Mouse (Mus musculus): ENCODE results near the gene Kcnab2. TPM values are rescaled to one million over a fixed set of nuclear protein-coding genes. Genes with fewer than 3 reads are reported as not detected.

The Kcnab2 gene
- polyA plus RNA-seq, 1 experiment = 67.3 TPM

DNA sequence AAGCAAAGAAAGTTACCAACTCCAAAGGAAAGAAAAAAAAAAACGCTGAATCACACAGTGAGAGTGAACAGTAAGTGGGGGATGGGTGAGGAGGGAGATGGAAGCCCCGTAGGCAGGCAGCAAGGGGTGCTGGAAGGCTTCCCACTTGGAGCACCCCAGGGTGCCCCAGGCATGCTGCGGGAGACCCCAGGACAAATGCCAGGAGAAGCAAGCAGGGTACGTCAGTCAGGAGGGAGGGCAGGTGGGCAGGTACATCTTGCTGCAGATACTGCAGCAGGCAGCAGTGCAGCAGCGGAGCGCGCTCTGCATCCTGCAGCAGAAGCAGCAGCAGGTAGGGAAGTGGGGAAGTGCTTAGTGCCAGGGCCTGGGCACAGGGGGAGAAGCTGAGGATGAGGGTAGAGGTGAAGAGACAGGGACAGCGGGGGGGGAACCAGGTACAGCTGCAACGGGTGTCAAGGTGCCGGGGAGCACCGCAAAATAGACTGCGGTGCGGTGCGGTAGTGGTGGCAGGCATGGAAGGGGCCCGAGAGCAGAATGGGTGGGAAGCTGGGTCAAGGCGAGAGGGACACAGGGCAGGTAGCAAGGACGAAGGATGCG lies 1.1 kb downstream of the Kcnab2 start, which contains the start of gene Nphp4:
TSS of gene Nphp4 (plus strand) at position 280 of the 597 bp plus-strand sequence.
- peaks cover 17% of the 10 kb centered on the region for H3K4me1 ChIP-seq (replicated peaks; ENCODE audit: control insufficient read depth, insufficient read depth, low read length)
- H3K4me3 ChIP-seq (ENCODE audit: control insufficient read depth, insufficient read depth, low read length) = peak within 1 kb of the TSS; percentile 65
- no peaks in the 10 kb centered on the region for H3K36me3 ChIP-seq (ENCODE audit: control insufficient read depth, insufficient read depth, low read length)
- 3% methylated on average over 18 of the region's 18 CpGs for WGBS
- DNase-seq = peak; percentile 26
- H3K27ac ChIP-seq (ENCODE audit: control insufficient read depth, insufficient read depth, low read length) = no peak within 1 kb of the TSS
- TF ChIP-seq POLR2A (IDR thresholded peaks at IDR 0.05; ENCODE audit: control insufficient read depth, extremely low read depth, insufficient read depth, low read length, poor library complexity) = no peak
- no peak for TF ChIP-seq CTCF (IDR thresholded peaks at IDR 0.05; ENCODE audit: borderline replicate concordance, control insufficient read depth, extremely low read depth, insufficient read depth, low read length, poor library complexity)
- H3K27me3 ChIP-seq (ENCODE audit: control insufficient read depth, insufficient read depth, low read length) = no peaks in the 10 kb centered on the region

DNA sequence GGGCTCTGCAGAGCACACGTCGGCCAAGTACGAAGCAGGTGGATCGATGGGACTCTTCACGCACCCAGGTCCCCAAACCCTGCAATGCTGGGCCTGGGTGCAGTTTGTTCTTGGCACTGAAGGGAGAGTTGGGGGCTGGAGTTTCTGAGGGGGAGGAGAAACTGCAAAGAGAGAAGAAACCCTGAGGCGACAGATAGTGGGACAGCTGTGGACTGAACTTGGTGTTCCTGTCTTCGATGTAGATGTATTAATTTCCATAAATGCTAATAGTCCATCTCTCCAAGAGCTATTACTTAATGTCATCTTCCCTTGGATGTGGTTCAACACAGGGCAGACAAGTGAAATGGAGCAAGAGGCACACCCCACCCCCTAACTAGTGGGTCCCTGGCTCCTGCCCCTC lies 1.7 kb downstream of the Kcnab2 start:
- no peak for DNase-seq
- Histone ChIP-seq H3K4me3 (ENCODE audit: control insufficient read depth, insufficient read depth, low read length) (no peak overlapping the region), H3K27ac (ENCODE audit: control insufficient read depth, insufficient read depth, low read length) (no peak overlapping the region), H3K27me3 (ENCODE audit: control insufficient read depth, insufficient read depth, low read length) (no peaks in the 10 kb centered on the region), H3K4me1 (replicated peaks; ENCODE audit: control insufficient read depth, insufficient read depth, low read length) (peaks cover 17% of the 10 kb centered on the region), H3K36me3 (ENCODE audit: control insufficient read depth, insufficient read depth, low read length) (no peaks in the 10 kb centered on the region)
- 90% methylated on average over 7 of the region's 7 CpGs for WGBS
- TF ChIP-seq POLR2A (IDR thresholded peaks at IDR 0.05; ENCODE audit: control insufficient read depth, extremely low read depth, insufficient read depth, low read length, poor library complexity) = no peak
- TF ChIP-seq CTCF (IDR thresholded peaks at IDR 0.05; ENCODE audit: borderline replicate concordance, control insufficient read depth, extremely low read depth, insufficient read depth, low read length, poor library complexity) = no peak

GRCm38 (mm10) chr4:152467951-152468350 lies 9.7 kb downstream of the Kcnab2 start:
- H3K27me3 ChIP-seq (ENCODE audit: control insufficient read depth, insufficient read depth, low read length) = no peaks in the 10 kb centered on the region
- no peak overlapping the region for H3K4me3 ChIP-seq (ENCODE audit: control insufficient read depth, insufficient read depth, low read length)
- no peaks in the 10 kb centered on the region for H3K4me1 ChIP-seq (replicated peaks; ENCODE audit: control insufficient read depth, insufficient read depth, low read length)
- H3K36me3 ChIP-seq (ENCODE audit: control insufficient read depth, insufficient read depth, low read length) = no peaks in the 10 kb centered on the region
- WGBS = 75% methylated on average over 6 of the region's 6 CpGs
- TF ChIP-seq CTCF (IDR thresholded peaks at IDR 0.05; ENCODE audit: borderline replicate concordance, control insufficient read depth, extremely low read depth, insufficient read depth, low read length, poor library complexity) = no peak
- no peak for TF ChIP-seq POLR2A (IDR thresholded peaks at IDR 0.05; ENCODE audit: control insufficient read depth, extremely low read depth, insufficient read depth, low read length, poor library complexity)
- no peak for DNase-seq
- H3K27ac ChIP-seq (ENCODE audit: control insufficient read depth, insufficient read depth, low read length) = no peak overlapping the region

- 94% methylated on average over 13 of the region's 13 CpGs for WGBS
Observed at GRCm38 (mm10) chr4:152466601-152467000, 11.1 kb downstream of the Kcnab2 start.

DNA sequence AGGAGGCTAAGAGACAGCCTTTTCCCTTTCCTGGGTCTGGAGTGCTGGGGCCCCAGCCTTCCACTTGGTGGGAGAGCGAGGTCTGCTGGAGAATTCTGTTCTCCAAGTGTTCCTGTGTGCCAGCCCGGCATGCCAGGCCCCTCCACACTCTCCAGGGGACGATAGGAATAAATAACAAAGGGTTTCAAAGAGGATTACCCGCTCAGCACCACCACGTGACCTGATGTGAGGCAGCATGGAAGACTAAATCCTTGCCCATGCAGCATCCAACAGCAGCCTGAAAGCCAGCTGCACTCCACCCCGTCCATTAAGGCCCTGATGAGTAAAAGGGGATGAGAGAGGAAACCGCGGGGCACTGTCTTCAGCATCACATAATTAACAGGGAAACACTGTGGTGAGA lies 12.6 kb downstream of the Kcnab2 start:
- Histone ChIP-seq H3K4me3 (ENCODE audit: control insufficient read depth, insufficient read depth, low read length) (no peak overlapping the region), H3K36me3 (ENCODE audit: control insufficient read depth, insufficient read depth, low read length) (no peaks in the 10 kb centered on the region), H3K4me1 (replicated peaks; ENCODE audit: control insufficient read depth, insufficient read depth, low read length) (0 out of 2 replicates have a peak, but pooled peaks cover 3% of the 10 kb centered on the region), H3K27ac (ENCODE audit: control insufficient read depth, insufficient read depth, low read length) (no peak overlapping the region), H3K27me3 (ENCODE audit: control insufficient read depth, insufficient read depth, low read length) (no peaks in the 10 kb centered on the region)
- 83% methylated on average over 8 of the region's 8 CpGs for WGBS
- no peak for DNase-seq
- no peak for TF ChIP-seq POLR2A (IDR thresholded peaks at IDR 0.05; ENCODE audit: control insufficient read depth, extremely low read depth, insufficient read depth, low read length, poor library complexity)
- TF ChIP-seq CTCF (IDR thresholded peaks at IDR 0.05; ENCODE audit: borderline replicate concordance, control insufficient read depth, extremely low read depth, insufficient read depth, low read length, poor library complexity) = no peak

More at GRCm38 (mm10) chr4:152466601-152467000, 11.1 kb downstream of the Kcnab2 start:
- Histone ChIP-seq H3K36me3 (ENCODE audit: control insufficient read depth, insufficient read depth, low read length) (no peaks in the 10 kb centered on the region), H3K4me3 (ENCODE audit: control insufficient read depth, insufficient read depth, low read length) (no peak overlapping the region), H3K4me1 (replicated peaks; ENCODE audit: control insufficient read depth, insufficient read depth, low read length) (0 out of 2 replicates have a peak, but pooled peaks cover 3% of the 10 kb centered on the region), H3K27me3 (ENCODE audit: control insufficient read depth, insufficient read depth, low read length) (no peaks in the 10 kb centered on the region), H3K27ac (ENCODE audit: control insufficient read depth, insufficient read depth, low read length) (no peak overlapping the region)
- TF ChIP-seq POLR2A (IDR thresholded peaks at IDR 0.05; ENCODE audit: control insufficient read depth, extremely low read depth, insufficient read depth, low read length, poor library complexity) (no peak), CTCF (IDR thresholded peaks at IDR 0.05; ENCODE audit: borderline replicate concordance, control insufficient read depth, extremely low read depth, insufficient read depth, low read length, poor library complexity) (no peak)
- no peak for DNase-seq

DNA sequence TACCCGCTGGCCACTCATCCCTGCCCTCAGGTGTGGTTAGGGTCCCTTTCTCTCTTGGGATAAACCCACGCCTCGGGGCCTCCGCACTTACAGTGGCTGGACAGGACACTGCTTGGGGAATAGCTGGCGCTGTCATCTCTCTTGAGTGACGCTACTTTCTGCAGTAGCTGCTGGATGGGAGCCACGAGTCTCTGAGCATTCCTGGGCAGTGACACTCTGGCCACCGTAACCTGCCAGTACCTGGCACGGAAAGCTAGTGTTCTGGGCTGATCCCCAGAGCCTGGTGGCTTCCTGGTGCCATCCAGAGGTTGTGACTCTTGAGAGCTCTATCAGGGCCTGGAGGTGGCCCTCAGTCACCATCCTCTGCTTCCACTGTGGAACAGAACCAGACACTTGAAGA lies 14.5 kb downstream of the Kcnab2 start:
- Histone ChIP-seq H3K36me3 (ENCODE audit: control insufficient read depth, insufficient read depth, low read length) (no peaks in the 10 kb centered on the region), H3K4me1 (replicated peaks; ENCODE audit: control insufficient read depth, insufficient read depth, low read length) (0 out of 2 replicates have a peak, but pooled peaks cover 3% of the 10 kb centered on the region), H3K4me3 (ENCODE audit: control insufficient read depth, insufficient read depth, low read length) (no peak overlapping the region), H3K27me3 (ENCODE audit: control insufficient read depth, insufficient read depth, low read length) (no peaks in the 10 kb centered on the region), H3K27ac (ENCODE audit: control insufficient read depth, insufficient read depth, low read length) (no peak overlapping the region)
- DNase-seq = no peak
- 94% methylated on average over 9 of the region's 9 CpGs for WGBS
- no peak for TF ChIP-seq CTCF (IDR thresholded peaks at IDR 0.05; ENCODE audit: borderline replicate concordance, control insufficient read depth, extremely low read depth, insufficient read depth, low read length, poor library complexity)
- no peak for TF ChIP-seq POLR2A (IDR thresholded peaks at IDR 0.05; ENCODE audit: control insufficient read depth, extremely low read depth, insufficient read depth, low read length, poor library complexity)
